Mouse (Mus musculus) small intestine, adult 2 months (tissue): Measurements from ENCODE around the gene Inpp5f.

Experiments used
- CTCF ChIP-seq: fragments of 200-500 bp; IDR thresholded peaks from 2 replicates; pipeline ENCODE4 v1.5.1; 2012; ENCODE audit warnings: low read depth, mild to moderate bottlenecking, control low read depth, inconsistent platforms, low read length, moderate library complexity, mixed read lengths; ENCODE audit not compliant: insufficient replicate concordance, insufficient read length; ENCODE audit errors: extremely low read depth
- POLR2A ChIP-seq: fragments of 200-500 bp; IDR thresholded peaks from 2 replicates; pipeline ENCODE4 v1.6.1; 2012; ENCODE audit warnings: low read depth, mild to moderate bottlenecking, control low read depth, inconsistent platforms, low read length, moderate library complexity

GRCm38 (mm10) chr7:128596274-128596673, 14.9 kb upstream of the Inpp5f start:
- TF ChIP-seq POLR2A (no peak), CTCF (no peak)
